Mouse (Mus musculus): Measurements from ENCODE around the gene Mospd3.

GRCm38 (mm10) chr5:137549840-137550239 is 51.0 kb downstream of the Mospd3 start:
- TF ChIP-seq CTCF (IDR thresholded peaks at IDR 0.05; ENCODE audit: low read depth) (no peak), EP300 (IDR thresholded peaks at IDR 0.05; ENCODE audit: low read depth) (no peak)

All from liver, embryonic 14.5 days (tissue).